Mouse (Mus musculus): ENCODE results near the gene Mob3a. TPM values are rescaled to one million over a fixed set of nuclear protein-coding genes. Genes with fewer than 3 reads are reported as not detected.

Mob3a gene
- polyA plus RNA-seq, 1 experiment: 25.1 TPM

DNA sequence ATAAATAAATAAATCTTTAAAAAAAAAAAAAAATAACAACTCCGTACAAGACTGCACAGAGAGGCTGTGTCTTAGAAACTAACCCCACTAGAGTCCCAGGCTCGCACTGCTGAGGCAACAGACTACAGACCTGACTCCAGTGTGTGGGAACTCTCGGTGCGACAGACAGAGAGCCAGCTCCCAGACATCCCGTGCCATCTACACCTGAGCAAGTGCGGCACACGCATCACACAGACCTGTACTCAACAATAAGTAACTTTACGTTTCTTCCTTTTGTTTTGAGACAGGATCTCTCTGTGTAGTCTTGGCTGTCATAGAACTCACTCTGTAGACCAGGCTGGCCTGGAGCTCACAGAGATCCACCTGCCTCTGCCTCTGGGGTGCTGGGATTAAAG, 4.4 kb downstream of the Mob3a start:
- peaks cover 26% of the 10 kb centered on the region for H3K79me2 ChIP-seq (ENCODE audit: control insufficient read depth, insufficient read depth)
- peaks cover 4% of the 10 kb centered on the region for H3K36me3 ChIP-seq (ENCODE audit: control insufficient read depth, insufficient read depth)
- H3K27me3 ChIP-seq (ENCODE audit: control insufficient read depth, insufficient read depth, insufficient read length): no peaks in the 10 kb centered on the region
- H3ac ChIP-seq (ENCODE audit: control insufficient read depth, insufficient read length): no peak overlapping the region
- H3K4me3 ChIP-seq: no peak overlapping the region
- TF ChIP-seq MAX (IDR thresholded peaks at IDR 0.05; ENCODE audit: low read depth) (no peak), TCF12 (IDR thresholded peaks at IDR 0.05; ENCODE audit: insufficient read depth, poor library complexity, severe bottlenecking) (no peak), USF1 (IDR thresholded peaks at IDR 0.05; ENCODE audit: low read depth) (no peak), CEBPB (IDR thresholded peaks at IDR 0.05; ENCODE audit: insufficient read depth, poor library complexity, severe bottlenecking) (no peak), MYOG (IDR thresholded peaks at IDR 0.05; ENCODE audit: control insufficient read depth in 1 of 3, insufficient read depth in 1 of 3, insufficient read length in 2 of 3, low read depth in 2 of 3) (no peak), SRF (IDR thresholded peaks at IDR 0.05; ENCODE audit: control insufficient read depth, insufficient read length, low read depth) (no peak), E2F4 (IDR thresholded peaks at IDR 0.05; ENCODE audit: insufficient read depth) (no peak), TCF3 (IDR thresholded peaks at IDR 0.05; ENCODE audit: insufficient read length, low read depth) (no peak), MYOD1 (IDR thresholded peaks at IDR 0.05; ENCODE audit: control insufficient read depth in 1 of 3, insufficient read length in 2 of 3, low read depth in 2 of 3) (no peak), POLR2A (IDR thresholded peaks at IDR 0.05; ENCODE audit: insufficient read length, low read depth) (no peak), REST (IDR thresholded peaks at IDR 0.05; ENCODE audit: insufficient read depth, insufficient read length) (no peak), POLR2AphosphoS2 (IDR thresholded peaks at IDR 0.05; ENCODE audit: insufficient read length, low read depth) (no peak)
- no peak overlapping the region for H3K4me2 ChIP-seq (ENCODE audit: low read depth)

DNA sequence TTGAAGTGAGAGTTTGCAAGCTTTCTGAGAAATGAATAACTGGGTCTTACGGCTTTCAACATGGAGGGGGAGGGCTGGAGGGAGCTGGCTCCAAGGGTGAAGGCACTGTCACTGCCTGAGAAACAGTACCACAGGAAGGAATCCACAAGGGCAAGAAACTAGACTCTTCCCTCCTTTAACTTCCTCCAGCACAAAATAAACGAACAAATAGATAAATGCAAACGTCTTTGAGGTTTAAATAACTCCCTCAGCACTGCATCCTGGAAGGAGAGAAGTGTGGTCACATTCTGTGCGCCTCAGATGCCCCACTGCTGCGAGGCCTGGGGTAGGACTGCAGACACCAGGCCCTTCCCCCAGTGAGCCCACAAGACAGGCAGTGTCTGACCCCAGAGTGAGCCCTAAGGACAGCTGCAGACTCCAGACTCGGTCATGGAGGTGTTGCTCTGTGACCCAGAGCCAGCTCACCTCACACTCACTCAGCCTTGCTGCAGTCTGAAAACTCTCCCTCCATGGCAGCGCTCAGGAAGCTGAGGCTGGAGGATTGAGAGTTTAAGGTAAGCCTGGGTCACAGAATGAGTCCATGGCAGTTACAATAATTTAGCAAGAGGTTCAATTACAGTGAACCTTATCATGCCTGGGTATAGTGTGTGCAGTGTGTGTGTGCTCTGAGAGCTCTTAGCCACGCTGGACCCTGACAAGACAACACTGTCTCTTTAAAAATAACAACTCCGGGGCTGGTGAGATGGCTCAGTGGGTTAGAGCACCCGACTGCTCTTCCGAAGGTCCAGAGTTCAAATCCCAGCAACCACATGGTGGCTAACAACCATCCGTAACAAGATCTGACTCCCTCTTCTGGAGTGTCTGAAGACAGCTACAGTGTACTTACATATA, 5.0 kb downstream of the Mob3a start:
- Histone ChIP-seq H3K4me2 (ENCODE audit: low read depth) (peak overlapping the region; percentile 35), H3K27me3 (ENCODE audit: control insufficient read depth, insufficient read depth, insufficient read length) (no peaks in the 10 kb centered on the region), H3ac (ENCODE audit: control insufficient read depth, insufficient read length) (no peak overlapping the region), H3K79me2 (ENCODE audit: control insufficient read depth, insufficient read depth) (peaks cover 26% of the 10 kb centered on the region), H3K36me3 (ENCODE audit: control insufficient read depth, insufficient read depth) (peaks cover 4% of the 10 kb centered on the region), H3K4me3 (no peak overlapping the region)
- peak in 2 of 3 experiments; percentile 75 to 93 for TF ChIP-seq MYOG (IDR thresholded peaks at IDR 0.05; ENCODE audit: control insufficient read depth in 1 of 3, insufficient read depth in 1 of 3, insufficient read length in 2 of 3, low read depth in 2 of 3)
- no peak for TF ChIP-seq CEBPB (IDR thresholded peaks at IDR 0.05; ENCODE audit: insufficient read depth, poor library complexity, severe bottlenecking)
- peak; percentile 21 for TF ChIP-seq TCF12 (IDR thresholded peaks at IDR 0.05; ENCODE audit: insufficient read depth, poor library complexity, severe bottlenecking)
- TF ChIP-seq MYOD1 (IDR thresholded peaks at IDR 0.05; ENCODE audit: control insufficient read depth in 1 of 3, insufficient read length in 2 of 3, low read depth in 2 of 3): peak; percentile 54 to 98 (median 98)

GRCm38 (mm10) chr10:80695801-80696501, 5.8 kb downstream of the Mob3a start:
- no peaks in the 10 kb centered on the region for H3K27me3 ChIP-seq (ENCODE audit: control insufficient read depth, insufficient read depth, insufficient read length)
- peak overlapping the region; percentile 35 for H3K4me2 ChIP-seq (ENCODE audit: low read depth)
- H3K4me3 ChIP-seq: no peak overlapping the region
- no peak overlapping the region for H3ac ChIP-seq (ENCODE audit: control insufficient read depth, insufficient read length)
- peaks cover 4% of the 10 kb centered on the region for H3K36me3 ChIP-seq (ENCODE audit: control insufficient read depth, insufficient read depth)
- H3K79me2 ChIP-seq (ENCODE audit: control insufficient read depth, insufficient read depth): peaks cover 23% of the 10 kb centered on the region
- TF ChIP-seq MYOG (IDR thresholded peaks at IDR 0.05; ENCODE audit: control insufficient read depth in 1 of 3, insufficient read depth in 1 of 3, insufficient read length in 2 of 3, low read depth in 2 of 3) (no peak), POLR2A (IDR thresholded peaks at IDR 0.05; ENCODE audit: insufficient read length, low read depth) (no peak), E2F4 (IDR thresholded peaks at IDR 0.05; ENCODE audit: insufficient read depth) (no peak), TCF12 (IDR thresholded peaks at IDR 0.05; ENCODE audit: insufficient read depth, poor library complexity, severe bottlenecking) (no peak), MYOD1 (IDR thresholded peaks at IDR 0.05; ENCODE audit: control insufficient read depth in 1 of 3, insufficient read length in 2 of 3, low read depth in 2 of 3) (no peak), REST (IDR thresholded peaks at IDR 0.05; ENCODE audit: insufficient read depth, insufficient read length) (no peak), SRF (IDR thresholded peaks at IDR 0.05; ENCODE audit: control insufficient read depth, insufficient read length, low read depth) (no peak), POLR2AphosphoS2 (IDR thresholded peaks at IDR 0.05; ENCODE audit: insufficient read length, low read depth) (no peak), CEBPB (IDR thresholded peaks at IDR 0.05; ENCODE audit: insufficient read depth, poor library complexity, severe bottlenecking) (no peak), USF1 (IDR thresholded peaks at IDR 0.05; ENCODE audit: low read depth) (no peak), MAX (IDR thresholded peaks at IDR 0.05; ENCODE audit: low read depth) (no peak), TCF3 (IDR thresholded peaks at IDR 0.05; ENCODE audit: insufficient read length, low read depth) (no peak)

DNA sequence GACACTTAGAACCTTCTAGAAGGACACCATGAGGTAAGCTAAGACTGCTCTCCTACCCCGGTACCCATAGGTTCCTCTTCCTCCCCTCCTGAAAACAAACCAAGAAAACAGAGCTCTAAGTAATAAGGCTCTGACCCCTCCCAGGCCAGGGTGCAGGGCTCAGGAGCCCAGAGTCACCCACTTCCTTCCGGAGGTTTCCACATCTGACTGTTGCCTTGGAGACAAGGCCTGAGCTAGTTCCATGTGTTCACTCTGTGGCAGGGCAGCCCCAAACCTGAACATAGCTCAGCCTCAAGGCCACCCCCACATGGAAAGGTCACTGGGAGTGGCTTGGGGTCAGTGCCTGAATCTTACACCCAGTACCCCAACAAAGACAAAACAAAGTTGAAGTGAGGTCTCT, 6.6 kb downstream of the Mob3a start:
- peaks cover 4% of the 10 kb centered on the region for H3K36me3 ChIP-seq (ENCODE audit: control insufficient read depth, insufficient read depth)
- H3K27me3 ChIP-seq (ENCODE audit: control insufficient read depth, insufficient read depth, insufficient read length): no peaks in the 10 kb centered on the region
- no peak overlapping the region for H3K4me3 ChIP-seq
- H3K4me2 ChIP-seq (ENCODE audit: low read depth): peak overlapping the region; percentile 22
- no peak overlapping the region for H3ac ChIP-seq (ENCODE audit: control insufficient read depth, insufficient read length)
- TF ChIP-seq SRF (IDR thresholded peaks at IDR 0.05; ENCODE audit: control insufficient read depth, insufficient read length, low read depth): no peak
- no peak for TF ChIP-seq REST (IDR thresholded peaks at IDR 0.05; ENCODE audit: insufficient read depth, insufficient read length)
- peaks cover 15% of the 10 kb centered on the region for H3K79me2 ChIP-seq (ENCODE audit: control insufficient read depth, insufficient read depth)
